Mouse (Mus musculus): ENCODE measurements around the gene Nkx6-1. TPM values are rescaled to one million over a fixed set of nuclear protein-coding genes. Genes with fewer than 3 reads are reported as not detected.

Nkx6-1 gene
- polyA plus RNA-seq, 1 experiment from 2014 or later, result 3.8 TPM

GRCm38 (mm10) chr5:101647726-101648686, 16.8 kb downstream of the Nkx6-1 start:
- ATAC-seq, result peak; percentile 37
- Histone ChIP-seq H3K4me2 (ENCODE audit: low read length) (peak overlapping the region; percentile 4), H3K36me3 (ENCODE audit: control insufficient read depth, insufficient read depth, low read length) (no peaks in the 10 kb centered on the region), H3K4me1 (ENCODE audit: control insufficient read depth, insufficient read depth, low read depth, low read length) (no peaks in the 10 kb centered on the region), H3K4me3 (ENCODE audit: low read length) (no peak overlapping the region), H3K27ac (ENCODE audit: low read depth, low read length) (no peak overlapping the region), H3K27me3 (replicated peaks; ENCODE audit: control insufficient read depth, insufficient read depth, low read length) (peaks cover 75% of the 10 kb centered on the region), H3K9ac (ENCODE audit: low read depth, low read length) (no peak overlapping the region), H3K9me3 (ENCODE audit: control insufficient read depth, low read length) (peaks cover 5% of the 10 kb centered on the region)
- WGBS, result 5% methylated on average over 53 of the region's 53 CpGs

- no peaks in the 10 kb centered on the region for H3K36me3 ChIP-seq (ENCODE audit: control insufficient read depth, insufficient read depth, low read length)
- ATAC-seq, result no peak
Observed at GRCm38 (mm10) chr5:101646961-101647575, 17.7 kb downstream of the Nkx6-1 start.

GRCm38 (mm10) chr5:101645071-101645470, 19.7 kb downstream of the Nkx6-1 start:
- 59% methylated on average over 8 of the region's 8 CpGs for WGBS
- ATAC-seq, result no peak
- Histone ChIP-seq H3K4me2 (ENCODE audit: low read length) (no peak overlapping the region), H3K27me3 (replicated peaks; ENCODE audit: control insufficient read depth, insufficient read depth, low read length) (peaks cover 71% of the 10 kb centered on the region), H3K36me3 (ENCODE audit: control insufficient read depth, insufficient read depth, low read length) (no peaks in the 10 kb centered on the region), H3K27ac (ENCODE audit: low read depth, low read length) (no peak overlapping the region), H3K4me3 (ENCODE audit: low read length) (no peak overlapping the region), H3K9me3 (ENCODE audit: control insufficient read depth, low read length) (no peaks in the 10 kb centered on the region), H3K9ac (ENCODE audit: low read depth, low read length) (no peak overlapping the region), H3K4me1 (ENCODE audit: control insufficient read depth, insufficient read depth, low read depth, low read length) (no peaks in the 10 kb centered on the region)

More at GRCm38 (mm10) chr5:101646961-101647575, 17.7 kb downstream of the Nkx6-1 start:
- H3K4me3 ChIP-seq (ENCODE audit: low read length), result no peak overlapping the region
- H3K27me3 ChIP-seq (replicated peaks; ENCODE audit: control insufficient read depth, insufficient read depth, low read length), result peaks cover 79% of the 10 kb centered on the region
- no peak overlapping the region for H3K27ac ChIP-seq (ENCODE audit: low read depth, low read length)
- WGBS, result 36% methylated on average over 20 of the region's 20 CpGs
- H3K9ac ChIP-seq (ENCODE audit: low read depth, low read length), result no peak overlapping the region
- H3K4me1 ChIP-seq (ENCODE audit: control insufficient read depth, insufficient read depth, low read depth, low read length), result no peaks in the 10 kb centered on the region
- H3K4me2 ChIP-seq (ENCODE audit: low read length), result no peak overlapping the region
- peaks cover 5% of the 10 kb centered on the region for H3K9me3 ChIP-seq (ENCODE audit: control insufficient read depth, low read length)

- no peaks in the 10 kb centered on the region for H3K9me3 ChIP-seq (ENCODE audit: control insufficient read depth, low read length)
- no peak overlapping the region for H3K4me2 ChIP-seq (ENCODE audit: low read length)
- peaks cover 17% of the 10 kb centered on the region for H3K27me3 ChIP-seq (replicated peaks; ENCODE audit: control insufficient read depth, insufficient read depth, low read length)
- H3K9ac ChIP-seq (ENCODE audit: low read depth, low read length), result no peak overlapping the region
- no peak overlapping the region for H3K4me3 ChIP-seq (ENCODE audit: low read length)
- no peak overlapping the region for H3K27ac ChIP-seq (ENCODE audit: low read depth, low read length)
- no peak for ATAC-seq
- no peaks in the 10 kb centered on the region for H3K4me1 ChIP-seq (ENCODE audit: control insufficient read depth, insufficient read depth, low read depth, low read length)
- 89% methylated on average over 4 of the region's 4 CpGs for WGBS
- H3K36me3 ChIP-seq (ENCODE audit: control insufficient read depth, insufficient read depth, low read length), result no peaks in the 10 kb centered on the region
Observed at GRCm38 (mm10) chr5:101638101-101638500, 26.7 kb downstream of the Nkx6-1 start.

Other genes starting within 250 kb of the Nkx6-1 start
- gene Cds1, start 100.1 kb upstream of the Nkx6-1 start, polyA plus RNA-seq (2015; fragmentation: Nextera tagmentation; extraction: Ambion mirVana), result 8.4 and 8.6 TPM in 2 replicates

Data from hindbrain, embryonic 16.5 days (tissue).